Mouse (Mus musculus) colon, adult 2 months (tissue): ENCODE measurements around the gene Pou3f3. TPM values are rescaled to one million over a fixed set of nuclear protein-coding genes. Genes with fewer than 3 reads are reported as not detected.

Source experiments
- polyA plus RNA-seq: library from polyadenylated mRNA; depleted of rRNA; stranded (reverse); fragments of >200 nt; gene quantifications from 2 replicates; pipeline ENCODE4 v1.2.3, GENCODE M21; 2012; rRNA removed

Pou3f3 gene
- 0.49 and 0.52 TPM in 2 replicates for polyA plus RNA-seq

DNA sequence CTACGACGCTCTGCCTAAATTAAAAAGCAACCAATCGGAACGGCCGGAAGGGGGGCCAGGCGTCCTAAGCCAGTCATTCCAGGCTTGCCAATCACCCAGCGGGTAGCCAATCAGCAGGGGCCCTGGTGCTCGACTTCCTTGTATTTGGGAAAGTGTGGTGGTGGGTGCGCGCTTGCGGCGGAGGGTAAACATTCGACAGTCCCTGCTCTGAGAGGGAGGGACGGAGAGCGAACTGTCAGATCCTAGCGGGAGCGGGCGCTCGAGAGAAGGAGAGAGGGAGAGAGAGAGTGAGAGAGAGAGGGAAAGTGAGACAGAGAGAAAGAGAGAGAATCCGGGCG, at the start of gene Pou3f3:
Gene Pou3f3 (plus strand): TSS at position 191 of the 338 bp plus-strand sequence.

Other genes with a start within 250 kb of the Pou3f3 start
- 19.6 and 20.5 TPM in 2 replicates for gene Mrps9, start 155.5 kb downstream of the Pou3f3 start, polyA plus RNA-seq